Mouse (Mus musculus) 416B (cell line): ENCODE measurements at regions not wholly inside any gene's neighbourhood (a gene's known extent, or its start where the extent isn't known, plus 50 kb on each side); places are given as distances from the start of the nearest gene placed in this dataset.

Experiments used
- DNase-seq: peaks from one replicate; pipeline ENCODE4 v3.0.0; 2011; ENCODE audit warnings: low read depth

DNA sequence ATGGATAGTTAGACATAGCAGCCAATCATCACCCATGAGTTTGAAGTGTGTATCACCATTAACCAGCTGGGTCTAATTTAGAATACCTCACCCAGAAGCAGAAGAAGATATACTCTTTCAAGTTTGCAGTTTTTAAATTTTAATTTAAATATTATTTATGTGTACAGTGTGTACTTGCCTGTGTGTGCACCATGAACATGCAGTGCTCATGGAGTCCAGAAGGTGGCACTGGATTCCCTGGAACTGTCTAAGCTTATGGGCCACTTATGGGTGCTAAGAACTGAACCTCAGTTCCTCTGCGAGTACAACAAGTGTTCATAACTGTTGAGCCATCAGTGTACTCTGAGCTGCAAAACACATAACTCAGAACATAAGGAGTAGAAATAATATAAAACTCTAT is 675.6 kb downstream of the Adcyap1 start:
- peak; percentile 22 for DNase-seq

- DNase-seq: no peak
Measured at GRCm38 (mm10) chr17:93905666-93906065, 706.8 kb downstream of the Adcyap1 start.

DNA sequence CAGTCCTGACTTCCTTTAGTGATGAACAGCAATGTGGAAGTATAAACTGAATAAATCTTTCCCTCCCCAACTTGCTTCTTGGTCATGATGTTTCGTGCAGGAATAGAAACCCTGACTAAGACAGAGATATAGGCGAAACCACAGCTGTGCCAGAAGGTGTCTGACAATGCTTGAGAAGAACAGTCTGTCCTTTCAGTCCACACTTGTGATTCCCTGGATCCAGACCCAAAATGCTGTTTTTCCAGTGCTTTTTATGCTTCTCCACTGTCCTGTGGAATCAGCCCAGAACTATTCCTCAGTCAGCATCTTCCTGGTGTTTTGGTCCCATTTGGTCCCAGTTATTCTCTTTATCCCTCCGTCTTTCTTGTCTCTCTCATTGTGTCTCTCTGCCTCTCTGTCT is 723.6 kb downstream of the Adcyap1 start:
- DNase-seq: no peak

DNA sequence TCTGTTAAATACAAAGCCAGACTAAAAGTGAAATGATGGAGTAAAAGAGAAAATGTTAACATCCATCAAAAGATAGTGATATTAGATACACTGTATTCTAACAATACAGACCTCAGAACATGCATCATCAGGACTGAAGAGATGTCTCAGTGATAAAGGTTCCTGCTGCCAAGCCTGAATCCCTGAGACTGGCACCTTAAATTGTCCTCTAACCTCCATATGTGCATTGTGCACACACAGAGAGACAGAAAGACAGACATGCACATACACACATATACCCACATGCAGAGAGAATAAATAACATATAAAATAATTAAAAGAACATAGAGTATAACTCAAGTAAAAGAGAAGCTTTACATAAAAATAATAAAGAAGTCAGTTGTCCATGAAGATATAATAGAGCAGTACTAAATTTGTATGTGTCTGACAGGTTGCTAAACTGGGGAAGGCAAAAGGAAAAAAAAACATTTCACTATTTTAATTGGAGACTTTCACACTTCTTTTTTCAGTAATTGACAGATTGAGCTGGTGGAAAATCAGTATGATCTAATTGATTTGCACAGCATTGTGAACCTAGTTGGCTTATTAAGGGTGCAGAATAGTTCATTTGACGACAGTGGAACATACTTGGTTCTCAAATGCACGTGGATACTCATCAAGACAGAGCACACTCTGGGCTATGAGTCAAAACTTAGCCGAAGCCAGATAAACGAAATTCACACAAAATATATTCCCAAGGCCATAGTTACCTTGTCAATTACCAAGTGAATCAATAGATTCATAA is 725.6 kb downstream of the Adcyap1 start:
- DNase-seq: no peak
